Mouse (Mus musculus) urinary bladder, postnatal 25 days (tissue): Measurements from ENCODE around the gene Nkx1-1.

Experiments used
- DNase-seq: peaks from one replicate; pipeline ENCODE4 v3.0.0; 2022; ENCODE audit warnings: low spot score

The Nkx1-1 gene

DNA sequence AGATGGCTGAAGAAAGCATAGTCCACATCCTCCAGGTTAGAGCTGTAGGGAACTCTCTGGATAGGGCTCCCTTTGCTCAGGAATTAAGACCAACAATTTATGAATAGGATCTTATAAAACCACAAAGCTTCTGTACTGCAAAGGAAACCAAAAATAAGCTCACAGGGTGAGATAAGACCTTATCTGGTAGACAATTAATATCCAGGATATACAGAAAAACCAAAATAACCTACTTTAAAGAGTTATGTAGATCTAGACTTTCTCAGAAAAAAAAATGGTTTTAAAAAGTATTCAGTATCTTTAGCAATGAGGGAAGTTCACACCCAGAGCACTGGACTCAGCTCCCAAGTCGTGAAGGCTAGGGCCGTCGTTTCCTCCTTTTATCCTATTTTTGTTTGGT is 13.5 kb downstream of the Nkx1-1 start:
- DNase-seq: no peak

DNA sequence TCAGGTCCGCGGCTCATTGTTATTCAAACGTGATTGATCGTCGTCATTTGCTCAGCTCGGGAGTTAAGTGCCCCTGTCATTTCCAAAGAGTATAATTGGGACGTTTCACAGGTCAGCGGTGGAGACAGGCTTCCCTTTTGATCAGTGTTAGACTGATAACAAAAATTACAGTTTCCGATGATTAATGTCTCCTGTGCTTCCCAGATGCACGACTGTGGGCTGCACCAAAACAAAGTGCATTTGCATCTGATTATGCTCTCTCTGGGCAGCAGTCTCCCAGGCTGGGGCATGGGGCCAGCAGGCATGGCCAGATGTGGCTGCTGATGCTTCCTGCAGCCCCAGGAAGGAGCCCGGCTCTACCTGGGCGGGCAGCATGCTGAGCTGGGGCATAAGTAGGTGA is 33.0 kb downstream of the Nkx1-1 start:
- no peak for DNase-seq

DNA sequence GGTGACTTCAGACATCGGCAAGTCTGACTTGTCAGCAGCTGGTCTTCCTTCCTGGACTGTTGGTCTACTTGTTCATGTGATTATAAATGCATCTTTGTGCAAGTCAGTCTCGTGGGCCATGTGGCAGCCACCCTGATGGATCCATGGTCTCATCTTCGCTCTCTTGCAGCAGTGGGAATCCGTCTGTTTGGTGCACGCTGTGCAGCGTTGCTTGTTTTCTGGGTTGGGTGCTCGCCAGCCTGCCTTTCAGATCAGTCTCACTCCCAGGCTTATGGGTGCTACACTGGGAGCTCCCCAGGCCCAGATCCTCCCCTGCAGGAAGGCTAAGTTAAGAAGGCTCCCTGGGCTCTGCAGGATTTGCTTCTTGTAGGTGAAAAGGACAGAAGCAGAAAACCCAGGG is 36.9 kb downstream of the Nkx1-1 start:
- no peak for DNase-seq

DNA sequence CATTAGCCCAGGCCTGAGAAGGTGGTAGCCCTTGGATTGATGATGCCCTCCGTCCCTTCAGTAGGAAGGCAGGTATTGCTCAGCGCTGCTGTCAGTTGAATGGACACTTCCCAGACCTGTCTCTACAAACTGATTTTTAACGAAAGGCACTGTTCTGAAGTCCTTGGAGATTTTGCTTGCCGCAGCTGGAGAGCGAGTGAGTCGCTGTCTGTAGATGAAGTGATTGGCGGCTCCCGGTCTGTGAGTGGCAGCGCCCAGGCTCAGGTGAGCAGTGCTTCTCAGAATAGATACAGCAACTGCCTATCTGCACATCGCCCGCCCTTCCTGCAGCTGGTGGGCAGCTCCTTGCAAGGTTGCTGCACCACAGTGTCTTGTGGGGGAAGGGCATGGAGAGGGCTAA is 38.1 kb downstream of the Nkx1-1 start:
- DNase-seq: no peak

DNA sequence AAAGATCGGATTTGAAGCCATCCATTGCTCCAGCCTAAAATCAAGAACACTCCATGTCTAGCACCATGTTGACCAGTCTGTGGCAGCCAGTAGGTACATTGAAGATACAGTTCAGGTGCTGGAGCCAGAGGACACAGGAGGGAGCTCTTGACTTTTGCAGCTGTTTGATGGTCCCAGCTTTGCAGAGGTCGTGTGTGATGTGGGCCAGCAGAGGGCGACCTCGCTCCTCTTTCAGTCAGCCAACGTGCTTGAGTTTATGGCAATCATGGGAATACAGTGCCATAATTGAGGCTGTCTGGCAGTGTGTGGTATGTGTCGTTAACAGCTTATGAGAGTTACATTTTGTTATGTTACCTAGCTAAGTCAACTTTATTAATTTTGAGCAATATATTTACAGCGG is 40.0 kb downstream of the Nkx1-1 start:
- DNase-seq: peak; percentile 68

DNA sequence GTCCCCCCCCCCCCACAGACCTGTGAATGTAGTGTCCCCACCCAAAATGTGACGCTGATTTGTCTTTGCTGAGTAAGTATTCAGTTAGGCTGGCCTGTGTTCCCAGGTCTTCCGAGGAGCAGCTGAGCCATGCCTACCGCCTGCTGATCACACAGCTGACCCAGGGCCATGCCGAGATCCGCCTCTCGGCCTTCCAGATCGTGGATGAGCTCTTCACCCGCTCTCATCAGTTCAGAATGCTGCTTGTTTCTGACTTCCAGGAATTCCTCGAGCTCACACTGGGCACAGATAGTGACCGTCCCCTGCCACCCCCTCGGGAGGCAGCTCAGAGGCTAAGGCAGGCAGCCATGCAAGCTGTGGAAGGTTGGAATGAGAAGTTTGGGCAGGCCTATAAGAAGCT is 46.2 kb downstream of the Nkx1-1 start:
- no peak for DNase-seq
